Mouse (Mus musculus): Measurements from ENCODE around the gene Cks1b.

- TF ChIP-seq CHD2 (IDR thresholded peaks at IDR 0.05; ENCODE audit: low read depth, low read length) (no peak), HCFC1 (IDR thresholded peaks at IDR 0.05; ENCODE audit: borderline replicate concordance, insufficient read depth, low read length) (no peak), MAFK (IDR thresholded peaks at IDR 0.05; ENCODE audit: insufficient read depth, low read depth, low read length) (peak; percentile 73), ZNF384 (IDR thresholded peaks at IDR 0.05; ENCODE audit: low read depth, low read length) (no peak)
These were observed 3.0 kb upstream of the Cks1b start for GRCm38 (mm10) chr3:89421002-89421774.

All from ES-E14 (cell line).